Mouse (Mus musculus): ENCODE data around the gene Arrb2. TPM values are rescaled to one million over a fixed set of nuclear protein-coding genes. Genes with fewer than 3 reads are reported as not detected.

The Arrb2 gene
- polyA plus RNA-seq, 3 experiments from 2014 or later = 50.6 to 129 (median 119) TPM

Other genes with a start within 250 kb of the Arrb2 start
- under 1 TPM in 1 of 3 experiments, not detected in 2; 0.52 TPM for gene Slc16a11, start 219.9 kb upstream of the Arrb2 start, polyA plus RNA-seq (2017; shearing (Covaris generic))
- gene Slc16a13, start 211.6 kb upstream of the Arrb2 start, polyA plus RNA-seq (2017; shearing (Covaris generic)) = 1 to 10 TPM; 2.3 to 4.3 (median 3.2) TPM
- gene Bcl6b, start 202.8 kb upstream of the Arrb2 start, polyA plus RNA-seq (2017; shearing (Covaris generic)) = under 1 TPM in 1 of 3 experiments, not detected in 2; 0.39 TPM
- gene 0610010K14Rik, start 194.7 kb upstream of the Arrb2 start, polyA plus RNA-seq (2017; shearing (Covaris generic)) = 100 to 1,000 TPM; 133 to 147 (median 134) TPM
- 10 to 100 TPM in 1 of 3 experiments, 1 to 10 TPM in 2; 2.7 to 11.1 (median 6.1) TPM for gene Gm21988, start 192.8 kb upstream of the Arrb2 start, polyA plus RNA-seq (2017; shearing (Covaris generic))
- gene Rnasek, start 192.8 kb upstream of the Arrb2 start, polyA plus RNA-seq (2017; shearing (Covaris generic)) = 100 to 1,000 TPM; 207 to 275 (median 255) TPM
- under 1 TPM in 1 of 3 experiments, not detected in 2; 0.47 TPM for gene Alox12, start 177.3 kb upstream of the Arrb2 start, polyA plus RNA-seq (2017; shearing (Covaris generic))
- not detected for gene Alox12e, start 110.0 kb upstream of the Arrb2 start, polyA plus RNA-seq (2017; shearing (Covaris generic))
- under 1 TPM; 0.24 to 0.59 (median 0.26) TPM for gene Alox15, start 80.6 kb upstream of the Arrb2 start, polyA plus RNA-seq (2017; shearing (Covaris generic))
- gene Pelp1, start 22.6 kb upstream of the Arrb2 start, polyA plus RNA-seq (2017; shearing (Covaris generic)) = 1 to 10 TPM; 5.2 to 7.3 (median 6.5) TPM
- 10 to 100 TPM; 76.7 to 81.3 (median 80.3) TPM for gene Med11, start 19.3 kb downstream of the Arrb2 start, polyA plus RNA-seq (2017; shearing (Covaris generic))
- not detected for gene Zmynd15, start 26.8 kb downstream of the Arrb2 start, polyA plus RNA-seq (2017; shearing (Covaris generic))
- under 1 TPM; 0.62 to 0.85 (median 0.72) TPM for gene Cxcl16, start 27.3 kb downstream of the Arrb2 start, polyA plus RNA-seq (2017; shearing (Covaris generic))
- 1 to 10 TPM; 1.6 to 3.2 (median 2.3) TPM for gene Tm4sf5, start 72.6 kb downstream of the Arrb2 start, polyA plus RNA-seq (2017; shearing (Covaris generic))
- not detected for gene Vmo1, start 82.0 kb downstream of the Arrb2 start, polyA plus RNA-seq (2017; shearing (Covaris generic))
- gene Gltpd2, start 86.6 kb downstream of the Arrb2 start, polyA plus RNA-seq (2017; shearing (Covaris generic)) = not detected
- 100 to 1,000 TPM; 376 to 387 (median 385) TPM for gene Psmb6, start 92.7 kb downstream of the Arrb2 start, polyA plus RNA-seq (2017; shearing (Covaris generic))
- not detected for gene Gm40193, start 100.3 kb downstream of the Arrb2 start, polyA plus RNA-seq (2017; shearing (Covaris generic))
- 1 to 10 TPM; 1.8 to 2.1 (median 2.0) TPM for gene Pld2, start 107.4 kb downstream of the Arrb2 start, polyA plus RNA-seq (2017; shearing (Covaris generic))
- 10 to 100 TPM in 1 of 3 experiments, 1 to 10 TPM in 2; 6.2 to 11.8 (median 9.2) TPM for gene Mink1, start 130.2 kb downstream of the Arrb2 start, polyA plus RNA-seq (2017; shearing (Covaris generic))
- gene 4930544D05Rik, start 183.2 kb downstream of the Arrb2 start, polyA plus RNA-seq (2017; shearing (Covaris generic)) = not detected
- gene Chrne, start 186.6 kb downstream of the Arrb2 start, polyA plus RNA-seq (2017; shearing (Covaris generic)) = 1 to 10 TPM in 1 of 3 experiments, under 1 TPM in 2; 0.51 to 3.0 (median 0.78) TPM
- gene Gp1ba, start 206.5 kb downstream of the Arrb2 start, polyA plus RNA-seq (2017; shearing (Covaris generic)) = under 1 TPM; 0.17 to 0.69 (median 0.21) TPM
- gene Rnf167, start 214.6 kb downstream of the Arrb2 start, polyA plus RNA-seq (2017; shearing (Covaris generic)) = 100 to 1,000 TPM; 276 to 454 (median 423) TPM
- gene Slc25a11, start 214.8 kb downstream of the Arrb2 start, polyA plus RNA-seq (2017; shearing (Covaris generic)) = 100 to 1,000 TPM in 2 of 3 experiments, 10 to 100 TPM in 1; 85.3 to 111 (median 111) TPM
- gene Pfn1, start 222.0 kb downstream of the Arrb2 start, polyA plus RNA-seq (2017; shearing (Covaris generic)) = 1,000 to 10,000 TPM; 3,037 to 4,758 (median 3,214) TPM
- 10 to 100 TPM in 2 of 3 experiments, 1 to 10 TPM in 1; 6.2 to 27.4 (median 21.7) TPM for gene Eno3, start 224.6 kb downstream of the Arrb2 start, polyA plus RNA-seq (2017; shearing (Covaris generic))
- gene Spag7, start 236.8 kb downstream of the Arrb2 start, polyA plus RNA-seq (2017; shearing (Covaris generic)) = 100 to 1,000 TPM; 131 to 155 (median 137) TPM